Mouse (Mus musculus) induced T-regulatory cell, adult 2 months (primary cell): ENCODE measurements around the gene Jmjd4.
A peak's percentile ranks its signal among the peaks of the same experiment; 100 is the strongest.

ENCODE experiments used
- DNase-seq: peaks from one replicate; pipeline ENCODE4 v3.0.0-alpha.2; 2012; ENCODE audit warnings: low read depth

The Jmjd4 gene

DNA sequence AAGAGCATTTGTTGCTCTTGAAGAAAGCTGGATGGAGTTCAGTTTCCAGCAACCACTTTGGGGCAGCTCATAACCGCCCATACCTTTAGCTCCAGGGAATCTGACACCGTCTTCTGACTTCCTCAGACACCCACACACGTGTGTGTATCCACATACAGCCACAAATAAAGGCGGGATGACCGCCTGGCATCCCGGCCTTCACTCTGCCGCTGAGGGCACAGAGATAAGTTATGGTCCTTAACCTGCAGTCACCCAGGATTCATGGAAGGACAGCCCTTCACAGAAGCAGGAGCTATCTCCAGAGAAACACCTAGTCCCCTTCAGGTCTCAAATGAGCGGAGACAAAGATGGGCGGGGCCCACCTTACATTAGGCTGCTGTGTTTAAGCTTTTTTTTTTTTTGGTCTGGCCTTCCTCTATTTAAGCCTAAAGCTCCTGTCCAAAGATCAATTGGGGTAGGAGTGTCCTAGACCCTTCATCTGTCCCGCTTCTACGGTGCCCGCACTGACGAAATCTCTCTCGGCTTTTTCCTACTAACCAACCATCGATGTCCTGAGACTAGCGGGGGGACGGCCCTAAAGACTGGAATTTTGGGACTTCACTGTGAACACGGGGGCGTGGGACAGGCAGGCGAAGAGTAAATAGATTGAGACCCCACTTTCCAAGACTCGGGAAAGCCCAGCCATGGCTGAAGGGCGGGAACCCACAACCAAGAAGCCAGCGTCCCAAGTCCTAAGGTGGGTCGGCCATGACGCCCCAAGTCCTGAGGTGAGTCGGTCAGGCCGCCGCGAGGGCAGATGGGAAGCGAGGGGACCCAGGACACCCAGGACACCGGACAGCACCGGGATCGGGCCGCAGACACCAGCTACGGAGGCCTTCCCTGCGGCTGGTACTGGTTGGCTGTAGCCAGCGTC, 21.8 kb downstream of the Jmjd4 start:
- peak; percentile 41 for DNase-seq

DNA sequence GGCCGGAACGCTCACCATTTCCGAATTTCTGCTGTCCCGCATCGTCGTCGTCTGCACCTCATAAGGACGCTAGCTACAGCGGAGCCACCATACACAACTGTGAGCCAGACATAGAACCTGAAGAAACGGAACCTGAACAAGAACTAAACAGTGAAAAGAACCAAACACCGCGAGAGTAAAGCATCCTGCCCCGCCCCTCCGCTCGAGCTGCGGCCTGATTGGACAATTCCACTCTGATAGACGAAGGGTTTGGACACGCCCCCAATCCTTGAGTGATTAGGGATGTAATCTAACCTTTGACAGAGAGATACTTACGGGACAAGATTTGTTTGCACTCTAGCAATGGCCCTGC, 22.5 kb downstream of the Jmjd4 start, which contains the start of gene Zfp867:
TSS of gene Zfp867 (minus strand) at position 149 of the 352 bp plus-strand sequence.
- peak; percentile 94 for DNase-seq

DNA sequence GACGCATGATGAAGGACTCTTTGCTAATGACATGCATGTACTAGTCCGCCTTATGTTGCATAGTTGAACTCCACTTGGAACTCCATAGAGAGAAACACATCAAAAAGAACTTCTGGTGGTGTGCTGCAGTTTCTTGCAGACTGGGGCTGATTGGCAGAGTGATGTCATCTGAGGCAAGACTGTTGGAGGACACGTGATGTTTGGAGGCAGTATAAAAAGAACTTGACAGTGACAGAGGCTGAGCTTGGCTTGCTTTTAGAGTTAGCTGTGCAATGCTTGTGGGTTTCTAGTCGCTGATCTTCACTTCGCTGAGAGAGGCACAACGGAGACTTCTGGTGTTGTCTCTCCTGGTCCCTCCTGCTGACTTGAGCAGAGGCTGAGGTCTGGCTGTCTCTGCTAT, 27.4 kb downstream of the Jmjd4 start:
- DNase-seq = no peak

DNA sequence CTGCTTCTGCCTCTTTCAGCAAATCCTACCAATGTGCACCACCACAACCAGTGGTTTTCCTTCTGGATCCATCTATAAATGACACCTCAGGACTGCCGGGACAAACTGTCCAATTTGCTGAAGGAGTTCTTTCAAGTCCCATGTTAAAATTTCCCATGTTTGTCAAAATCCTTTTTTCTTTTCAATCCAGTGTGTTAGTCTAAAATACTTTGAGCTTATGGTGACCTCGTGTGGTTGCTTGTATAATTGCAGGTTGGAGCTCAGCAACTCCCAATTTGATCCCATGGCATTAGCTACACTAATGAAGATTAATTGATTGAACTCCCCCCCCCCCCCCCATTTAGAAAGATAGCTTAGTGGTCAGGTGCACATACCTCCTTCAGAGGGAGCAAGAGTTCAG, 33.4 kb downstream of the Jmjd4 start:
- DNase-seq = peak; percentile 78

DNA sequence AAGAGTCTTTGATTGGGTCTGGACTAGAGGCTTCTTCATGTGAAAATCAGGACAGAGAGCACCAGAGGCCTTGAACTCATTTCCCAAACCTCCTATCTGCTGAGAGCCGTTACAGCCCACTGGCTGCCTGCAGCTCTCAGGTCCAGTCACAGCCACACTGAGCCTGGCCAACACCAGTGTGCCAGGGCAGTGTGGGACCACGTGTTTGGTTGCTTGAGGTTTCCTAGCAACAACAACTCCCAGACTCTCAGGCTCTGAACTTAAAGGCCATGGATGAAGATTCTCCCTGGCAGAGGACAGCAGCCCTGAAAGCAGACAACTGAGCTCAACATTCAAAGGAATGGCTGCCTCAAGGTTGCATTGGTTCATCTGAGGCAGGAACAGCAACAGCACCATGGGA, 35.8 kb downstream of the Jmjd4 start:
- DNase-seq = no peak

DNA sequence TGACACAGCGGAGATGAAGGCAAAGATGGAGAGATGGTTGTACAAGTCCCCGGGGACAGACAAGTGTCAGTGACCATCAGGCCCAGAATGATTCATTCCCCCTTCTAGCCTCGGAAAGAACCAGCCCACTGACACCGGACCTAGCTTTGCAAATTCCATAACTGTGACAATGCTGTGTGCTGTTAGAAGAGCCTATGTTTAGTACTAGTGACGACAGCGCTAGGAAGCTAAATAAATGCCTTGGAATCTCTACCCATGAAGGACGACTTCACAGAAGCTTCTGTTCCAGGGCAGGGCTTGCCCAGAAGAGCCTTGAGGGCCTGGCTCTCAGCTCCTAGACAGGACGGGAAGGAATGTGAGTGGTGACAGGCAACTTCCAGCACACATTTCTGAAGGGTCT, 36.4 kb downstream of the Jmjd4 start:
- DNase-seq = no peak

DNA sequence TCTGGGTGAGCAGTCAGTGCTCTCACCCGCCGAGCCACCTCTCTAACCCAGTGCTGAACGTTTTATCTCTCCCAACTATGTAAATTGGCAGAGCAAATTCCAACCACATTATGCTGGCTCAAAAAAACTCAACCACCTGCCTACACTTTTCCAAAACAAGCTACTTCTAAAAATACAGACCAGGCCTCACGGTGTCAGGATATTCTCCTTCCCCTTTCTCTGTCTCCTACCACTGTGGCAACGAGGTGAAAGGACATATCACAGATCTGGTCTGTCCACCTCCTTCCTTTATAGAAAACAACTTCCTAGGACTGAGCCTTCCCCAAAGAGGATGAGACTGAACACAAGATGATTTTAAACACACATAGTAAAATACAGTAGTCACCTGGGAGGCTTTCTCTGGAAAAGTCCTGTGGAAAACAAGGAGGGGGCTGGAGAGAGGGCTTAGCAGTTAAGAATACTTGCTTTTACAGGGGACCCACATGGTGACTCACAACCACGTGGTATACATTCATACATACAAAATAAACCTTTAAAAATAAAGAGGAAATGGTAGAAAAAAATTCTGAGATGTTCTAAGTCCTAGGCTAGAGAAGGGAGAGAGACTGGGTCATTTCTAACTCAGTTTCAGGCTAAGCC, 46.9 kb downstream of the Jmjd4 start:
- no peak for DNase-seq

DNA sequence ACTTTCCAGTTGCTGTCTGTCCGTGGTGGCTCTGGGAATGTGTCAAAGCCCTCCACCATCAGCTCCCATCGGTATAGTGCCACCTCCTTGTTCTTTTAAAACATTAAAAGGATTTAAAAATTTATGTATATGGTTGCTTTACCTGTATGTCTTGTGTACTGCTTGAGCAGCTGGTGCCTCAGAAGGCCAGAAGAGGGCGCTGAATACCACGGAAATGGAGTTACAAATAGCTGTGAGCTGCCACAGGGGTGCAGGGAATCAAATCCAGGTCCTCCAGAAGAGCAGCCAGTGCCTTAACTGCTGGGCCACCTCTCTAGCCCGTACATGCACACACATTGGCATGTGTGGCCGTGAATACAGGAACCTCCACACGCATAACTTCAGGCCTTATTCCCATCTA, 47.9 kb downstream of the Jmjd4 start:
- DNase-seq = no peak

DNA sequence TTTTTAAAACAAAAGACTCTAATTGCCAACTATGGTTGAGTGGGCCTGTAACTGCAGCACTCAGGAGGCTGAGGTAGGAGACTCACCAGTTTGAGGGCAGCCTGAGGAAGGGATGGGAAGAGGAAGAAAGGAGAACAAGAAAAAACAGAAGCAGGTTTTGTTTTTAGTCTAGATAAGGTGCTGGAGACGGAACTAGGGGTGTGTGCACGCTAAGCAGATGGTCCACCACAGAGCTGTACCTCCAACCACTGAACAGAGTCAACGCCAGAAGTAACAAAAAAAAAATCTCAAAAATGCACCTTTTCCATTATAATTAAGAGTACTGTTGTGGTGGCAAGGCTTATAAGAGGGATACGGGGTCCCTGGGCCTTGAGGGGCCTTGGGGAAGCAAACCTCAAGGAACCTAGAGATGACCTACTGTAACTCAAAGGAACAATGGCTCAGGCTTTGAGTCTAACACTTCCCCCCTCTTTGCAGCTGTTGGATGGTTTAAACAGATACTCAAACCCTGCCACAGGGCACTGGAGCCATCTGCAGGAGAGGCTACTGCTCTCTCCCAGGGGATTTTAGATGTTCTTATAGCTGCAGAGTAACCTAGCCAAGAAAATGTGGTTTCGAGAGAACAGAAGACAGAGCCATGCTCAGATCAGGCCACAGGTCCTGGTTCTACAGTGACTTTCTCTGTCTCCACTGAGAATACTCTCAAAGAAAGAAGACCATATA, 52.3 kb downstream of the Jmjd4 start:
- no peak for DNase-seq

DNA sequence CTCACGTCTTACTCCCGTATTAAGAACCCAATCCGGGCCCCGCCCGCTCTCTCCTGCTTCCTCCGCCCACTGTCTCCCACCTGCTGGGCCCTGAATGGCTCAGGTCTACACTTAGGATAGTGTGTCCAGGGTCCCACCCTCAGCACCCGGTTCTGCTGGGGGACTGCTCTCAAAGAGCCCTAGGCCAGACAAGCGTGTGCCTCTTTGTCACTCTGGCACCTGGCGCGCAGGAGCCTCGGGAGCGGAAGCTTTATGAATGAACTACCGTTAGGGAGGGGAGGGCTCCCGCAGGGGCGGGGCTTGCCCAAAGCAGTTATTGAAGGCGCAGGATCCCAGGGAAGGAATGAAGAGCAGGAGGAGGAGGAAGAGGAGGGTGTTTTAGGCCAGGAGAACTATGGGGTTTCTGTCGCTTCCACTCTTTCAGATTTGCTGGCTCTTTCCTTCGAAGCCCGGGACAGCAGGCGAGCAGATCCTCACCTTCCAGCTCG, 55.5 kb downstream of the Jmjd4 start:
- DNase-seq = peak; percentile 84

DNA sequence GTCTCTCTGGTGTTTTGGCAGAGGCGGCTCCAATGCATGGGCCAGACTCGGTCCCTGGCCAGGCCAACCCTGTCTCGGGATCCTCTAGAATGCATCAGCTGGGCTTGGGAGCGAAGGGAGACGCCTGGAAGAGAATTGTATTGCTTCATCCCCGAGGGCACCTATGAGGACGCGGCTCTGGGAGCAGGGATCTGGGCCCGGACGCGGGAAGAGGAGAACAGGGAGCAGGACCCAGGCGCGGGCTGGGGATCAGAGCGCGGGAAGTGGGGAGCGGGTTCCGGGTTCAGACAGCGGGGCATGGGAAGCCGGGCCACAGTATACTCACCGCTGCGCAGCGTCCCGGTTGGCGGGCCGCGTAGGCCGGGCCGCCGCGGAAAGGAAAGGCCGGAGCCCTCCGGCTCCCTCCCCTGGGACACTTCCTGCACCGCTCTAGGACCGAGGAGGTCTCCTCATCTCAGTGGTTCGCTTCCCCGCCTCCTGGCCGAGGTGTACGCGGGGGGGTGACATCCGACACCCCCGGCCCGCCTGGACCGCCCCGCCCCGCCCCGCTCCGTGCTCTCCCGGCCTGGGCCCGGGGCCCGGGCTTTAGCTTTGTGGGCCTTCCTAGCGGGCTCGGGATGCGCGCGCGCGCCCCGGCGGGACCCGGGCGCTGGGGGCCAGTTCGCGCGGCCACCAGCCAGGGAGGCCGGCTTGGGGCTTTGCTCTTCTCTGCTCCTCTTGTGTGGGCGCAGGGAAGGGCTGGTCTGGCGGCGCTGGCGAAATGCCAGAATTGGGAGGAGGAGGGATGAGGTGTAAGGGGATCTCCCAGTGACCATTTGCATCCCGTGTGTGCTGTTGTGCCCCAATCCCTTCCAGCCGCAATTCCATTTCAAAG, 56.2 kb downstream of the Jmjd4 start:
- DNase-seq = peak; percentile 88

DNA sequence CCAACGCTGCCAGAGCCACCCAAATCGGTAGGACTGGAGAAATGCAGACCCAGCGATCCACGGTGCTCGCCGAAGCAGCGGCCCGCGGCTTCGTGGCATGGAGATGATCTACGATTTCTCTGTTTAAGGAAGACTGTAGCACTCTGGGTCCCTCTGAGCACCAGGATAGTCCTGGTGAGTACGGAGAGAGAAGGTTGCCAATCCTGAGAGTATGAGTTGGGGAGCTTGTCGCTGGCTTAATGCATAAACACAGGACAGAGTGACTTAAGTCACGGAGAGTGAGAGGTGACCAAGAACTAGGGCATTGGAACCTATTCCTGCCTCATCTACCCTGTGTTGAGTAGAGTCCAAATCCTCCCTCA, 56.8 kb downstream of the Jmjd4 start:
- no peak for DNase-seq
